Mouse (Mus musculus): Measurements from ENCODE around the gene Tcf25.

GRCm38 (mm10) chr8:123450783-123451182, 77.2 kb downstream of the Tcf25 start:
- no peak for TF ChIP-seq POLR2A (IDR thresholded peaks at IDR 0.05; ENCODE audit: borderline replicate concordance, insufficient read depth, low read length)
- no peak for TF ChIP-seq CTCF (IDR thresholded peaks at IDR 0.05; ENCODE audit: borderline replicate concordance, insufficient read depth, low read depth, low read length)

Data from cerebellum, adult 2 months (tissue).